Mouse (Mus musculus) cerebellum, postnatal 10 days (tissue): ENCODE data around the gene Itga7.

Experiments used
- DNase-seq, 2 experiments: peaks; one replicate each; pipeline ENCODE4 v3.0.0; 2021; ENCODE audit warnings: mixed read lengths in 2 of 2

The Itga7 gene

GRCm38 (mm10) chr10:128995796-128996195 lies 62.2 kb downstream of the Itga7 start:
- no peak for DNase-seq

- no peak for DNase-seq
Measured at GRCm38 (mm10) chr10:128996523-128997040, 63.0 kb downstream of the Itga7 start.

GRCm38 (mm10) chr10:129004032-129004920 lies 70.7 kb downstream of the Itga7 start:
- no peak for DNase-seq
